Mouse (Mus musculus) embryonic facial prominence, embryonic 12.5 days (tissue): ENCODE measurements around the gene Hist1h3f. TPM values are rescaled to one million over a fixed set of nuclear protein-coding genes. Genes with fewer than 3 reads are reported as not detected.
"Not testable (repeated sequence)": the region's sequence is repeated elsewhere in the genome, so short reads cannot be mapped to it uniquely, and the experiment has no call there.

ENCODE experiments used
- ATAC-seq: fragments of 200-750 bp; cut with Nextera tagmentation; 2 replicates; pipeline ENCODE4 v1.8.0; 2017; ENCODE audit not compliant: insufficient number of reproducible peaks, insufficient read depth, low FRiP score, low TSS enrichment
- H3K27ac ChIP-seq: fragments of 300-500 bp; sonication (generic); 2 replicates; pipeline ENCODE4 v1.5.1; 2016; ENCODE audit warnings: mild to moderate bottlenecking
- H3K27me3 ChIP-seq: fragments of 300-500 bp; sonication (generic); 2 replicates; pipeline ENCODE4 v1.6.1; 2016; ENCODE audit warnings: mild to moderate bottlenecking, moderate library complexity
- H3K36me3 ChIP-seq: fragments of 300-500 bp; sonication (generic); 2 replicates; pipeline ENCODE4 v1.6.1; 2016; ENCODE audit warnings: mild to moderate bottlenecking
- H3K4me1 ChIP-seq: fragments of 300-500 bp; sonication (generic); 2 replicates; pipeline ENCODE4 v1.6.1; 2016
- H3K4me2 ChIP-seq: fragments of 300-500 bp; sonication (generic); replicated peaks from 2 replicates; pipeline ENCODE4 v1.6.1; 2016; ENCODE audit warnings: mild to moderate bottlenecking, moderate library complexity
- H3K4me3 ChIP-seq: fragments of 300-500 bp; sonication (generic); 2 replicates; pipeline ENCODE4 v1.5.1; 2016; ENCODE audit warnings: mild to moderate bottlenecking
- H3K9ac ChIP-seq: fragments of 300-500 bp; sonication (generic); 2 replicates; pipeline ENCODE4 v1.6.1; 2016; ENCODE audit warnings: mild to moderate bottlenecking, moderate library complexity
- H3K9me3 ChIP-seq: fragments of 300-500 bp; sonication (generic); 2 replicates; pipeline ENCODE4 v1.6.1; 2016; ENCODE audit warnings: mild to moderate bottlenecking, moderate library complexity
- WGBS: fragments of 180-500 bp; shearing (Covaris S2); methylation state at CpG from one replicate; pipeline ENCODE4 v1.1.7; 2016; 5-methylcytosine and 5-hydroxymethylcytosine counted together
- polyA plus RNA-seq: library from polyadenylated mRNA; unstranded; fragments of >200 nt; fragmentation: Nextera tagmentation; extraction: Ambion mirVana; gene quantifications from 2 replicates; pipeline ENCODE4 v1.2.1, GENCODE M21; 2016

The Hist1h3f gene
- polyA plus RNA-seq, 1 experiment from 2014 or later = 2.3 TPM

DNA sequence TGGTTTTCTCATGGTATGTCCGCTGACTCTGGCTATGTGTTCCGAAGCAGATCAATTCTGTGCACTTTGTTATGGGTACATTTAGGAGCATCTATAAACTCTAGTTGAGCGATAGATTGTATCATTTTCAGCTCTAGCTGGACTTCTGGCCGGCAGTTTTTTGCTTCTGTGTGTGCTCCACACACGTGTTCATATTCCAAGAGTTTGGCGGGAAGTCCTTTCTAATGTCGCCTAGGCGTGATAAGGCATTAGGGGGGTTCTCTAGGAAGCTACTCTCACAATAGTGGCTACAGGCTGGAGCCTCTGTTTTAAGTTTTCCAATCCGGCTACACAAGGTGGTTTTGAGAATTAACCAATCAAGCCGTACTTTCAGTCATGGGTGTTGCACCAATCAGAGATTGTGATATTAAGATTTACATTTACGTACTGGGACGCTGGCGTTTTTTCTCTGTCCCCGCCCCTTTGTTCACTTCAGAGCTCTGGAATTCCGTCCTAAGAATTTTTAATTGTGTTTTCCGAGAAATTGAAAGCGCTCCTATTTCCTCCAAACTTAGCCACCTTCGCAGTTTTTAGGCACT lies 12.1 kb downstream of the Hist1h3f start:
- Histone ChIP-seq H3K9ac (peak overlapping the region; percentile 75), H3K4me1 (0 out of 2 replicates have a peak, but pooled peaks cover 6% of the 10 kb centered on the region), H3K27me3 (no peaks in the 10 kb centered on the region), H3K27ac (peak overlapping the region; percentile 99), H3K4me3 (peak overlapping the region; percentile 66), H3K4me2 (peak overlapping the region; percentile 82), H3K9me3 (no peaks in the 10 kb centered on the region), H3K36me3 (no peaks in the 10 kb centered on the region)
- under 1% methylated on average over 18 of the region's 18 CpGs for WGBS
- ATAC-seq = peak; percentile 45

DNA sequence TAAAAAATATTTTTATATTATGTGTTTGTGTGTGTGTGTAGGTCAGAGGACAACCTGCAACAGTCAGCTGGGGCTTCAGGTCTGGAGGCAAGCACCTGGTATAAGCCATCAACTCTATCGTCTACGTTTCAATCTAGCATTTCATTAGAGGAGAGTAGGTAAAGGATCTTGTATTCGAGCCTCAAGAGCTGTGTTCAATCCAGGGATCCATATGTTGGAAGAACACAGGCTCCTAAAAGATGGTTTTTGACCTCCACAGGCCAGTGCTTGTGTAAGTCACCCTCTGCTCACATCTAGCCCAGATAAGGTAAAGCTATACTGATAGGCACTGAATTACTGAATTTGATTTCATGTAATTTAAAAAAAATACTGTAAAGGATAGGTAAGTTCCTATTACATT lies 13.1 kb downstream of the Hist1h3f start:
- no peaks in the 10 kb centered on the region for H3K27me3 ChIP-seq
- H3K4me1 ChIP-seq = 0 out of 2 replicates have a peak, but pooled peaks cover 6% of the 10 kb centered on the region
- H3K9me3 ChIP-seq = no peaks in the 10 kb centered on the region
- peak overlapping the region; percentile 82 for H3K4me2 ChIP-seq
- no peak overlapping the region for H3K4me3 ChIP-seq
- H3K9ac ChIP-seq = no peak overlapping the region
- no peak for ATAC-seq
- H3K27ac ChIP-seq = peak overlapping the region; percentile 99
- WGBS = 65% methylated on average over 3 of the region's 3 CpGs
- H3K36me3 ChIP-seq = no peaks in the 10 kb centered on the region

GRCm38 (mm10) chr13:23560699-23561098 lies 16.8 kb downstream of the Hist1h3f start:
- WGBS = 9% methylated on average over 2 of the region's 2 CpGs
- H3K4me1 ChIP-seq, H3K36me3 ChIP-seq, H3K9ac ChIP-seq, H3K4me3 ChIP-seq, ATAC-seq, H3K9me3 ChIP-seq, H3K27me3 ChIP-seq: not testable (repeated sequence)
- Histone ChIP-seq H3K4me2 (peak overlapping the region; percentile 27; the same call in 1 of the 2 replicates), H3K27ac (0 out of 2 replicates have a peak overlapping the region, but pooled peaks have one; percentile 57)

DNA sequence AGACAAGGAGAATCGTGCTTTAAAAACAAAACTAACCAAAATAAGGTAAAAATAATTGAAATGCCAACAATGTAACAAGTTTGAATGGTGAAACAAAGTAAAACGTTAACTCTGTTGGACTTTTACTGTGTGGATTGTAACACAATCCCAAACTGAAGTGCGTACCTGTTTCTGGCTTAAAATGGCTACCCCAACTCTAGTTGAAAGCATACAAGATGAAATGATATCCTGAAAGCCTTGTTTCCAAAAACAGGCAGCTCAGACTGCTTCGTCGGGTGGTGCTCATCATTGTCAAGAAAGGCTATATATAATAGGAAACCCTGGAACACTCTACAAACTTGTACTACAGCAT lies 17.7 kb downstream of the Hist1h3f start:
- not testable (repeated sequence) for ATAC-seq, H3K4me1 ChIP-seq, H3K36me3 ChIP-seq, H3K27me3 ChIP-seq, H3K9me3 ChIP-seq
- Histone ChIP-seq H3K27ac (peak overlapping the region; percentile 98), H3K9ac (peak overlapping the region; percentile 36; the same call in 1 of the 2 replicates), H3K4me3 (peak overlapping the region; percentile 40), H3K4me2 (peak overlapping the region; percentile 74)
- WGBS = 3% methylated on average over 2 of the region's 5 CpGs

DNA sequence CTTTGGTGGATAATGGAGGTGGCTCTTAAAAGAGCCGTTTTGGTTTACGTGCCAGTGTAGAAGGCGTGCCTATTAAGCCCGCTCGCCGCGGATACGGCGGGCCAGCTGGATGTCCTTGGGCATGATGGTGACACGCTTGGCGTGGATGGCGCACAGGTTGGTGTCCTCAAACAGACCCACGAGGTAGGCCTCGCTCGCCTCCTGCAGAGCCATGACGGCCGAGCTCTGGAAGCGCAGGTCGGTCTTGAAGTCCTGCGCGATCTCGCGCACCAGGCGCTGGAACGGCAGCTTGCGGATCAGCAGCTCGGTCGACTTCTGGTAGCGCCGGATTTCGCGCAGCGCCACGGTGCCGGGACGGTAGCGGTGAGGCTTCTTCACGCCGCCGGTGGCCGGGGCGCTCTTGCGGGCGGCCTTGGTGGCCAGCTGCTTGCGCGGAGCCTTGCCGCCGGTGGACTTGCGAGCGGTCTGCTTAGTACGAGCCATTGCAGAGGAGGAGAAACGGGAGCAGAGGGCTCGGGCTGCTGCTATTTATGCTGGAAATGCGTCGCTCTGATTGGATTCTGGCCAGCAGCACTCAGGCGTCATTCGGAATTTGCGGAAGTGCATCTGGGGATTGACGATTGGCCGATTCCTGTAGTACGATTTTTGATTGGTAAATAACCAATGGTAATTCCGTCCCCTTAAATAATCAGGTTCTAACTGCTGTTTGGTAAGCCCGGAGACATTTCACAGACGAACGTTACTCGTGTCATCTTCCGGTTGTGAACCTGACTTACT lies 18.2 kb downstream of the Hist1h3f start, which contains the start of gene Hist1h3e:
Gene Hist1h3e (minus strand): TSS at position 487 of the 777 bp plus-strand sequence.
- Histone ChIP-seq H3K9ac (peak within 1 kb of the TSS; percentile 48), H3K4me3 (peak within 1 kb of the TSS; percentile 40), H3K4me2 (peak within 1 kb of the TSS; percentile 74), H3K27ac (peak within 1 kb of the TSS; percentile 98)
- not testable (repeated sequence) for H3K9me3 ChIP-seq, H3K27me3 ChIP-seq, H3K4me1 ChIP-seq, H3K36me3 ChIP-seq
- WGBS = under 1% methylated on average over 62 of the region's 67 CpGs
- ATAC-seq = peak; percentile 97

GRCm38 (mm10) chr13:23562699-23563462 lies 19.0 kb downstream of the Hist1h3f start:
- Histone ChIP-seq H3K27me3 (no peaks in the 10 kb centered on the region), H3K4me2 (peak overlapping the region; percentile 74), H3K27ac (peak overlapping the region; percentile 98), H3K9me3 (no peaks in the 10 kb centered on the region), H3K4me1 (no peaks in the 10 kb centered on the region), H3K9ac (peak overlapping the region; percentile 48), H3K4me3 (peak overlapping the region; percentile 40), H3K36me3 (no peaks in the 10 kb centered on the region)
- 2% methylated on average over 18 of the region's 18 CpGs for WGBS
- ATAC-seq = peak; percentile 50

DNA sequence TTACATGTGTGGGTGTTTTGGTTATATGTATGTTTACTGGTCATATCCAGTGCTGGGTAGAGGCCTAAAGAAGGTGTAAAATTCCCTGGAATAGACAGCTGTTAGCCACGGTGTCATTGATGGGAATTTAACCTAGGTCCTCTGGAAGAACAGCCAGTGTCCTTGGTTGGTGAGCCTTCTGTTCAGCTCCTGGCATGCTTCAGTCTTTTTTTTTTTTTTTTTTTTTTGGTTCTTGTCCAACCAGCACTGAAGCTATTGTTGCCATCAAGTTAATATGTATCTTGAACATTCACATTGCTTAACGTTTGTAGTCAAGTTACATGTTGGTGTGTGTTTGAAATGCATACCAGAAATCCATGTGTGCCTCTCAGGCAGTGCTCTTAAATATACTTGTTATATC lies 20.6 kb downstream of the Hist1h3f start:
- H3K9me3 ChIP-seq = no peaks in the 10 kb centered on the region
- H3K27ac ChIP-seq = peak overlapping the region; percentile 98; the same call in 1 of the 2 replicates
- 84% methylated on average over 2 of the region's 2 CpGs for WGBS
- H3K4me3 ChIP-seq = no peak overlapping the region
- H3K36me3 ChIP-seq = no peaks in the 10 kb centered on the region
- no peak overlapping the region for H3K9ac ChIP-seq
- ATAC-seq = no peak
- no peaks in the 10 kb centered on the region for H3K27me3 ChIP-seq
- H3K4me1 ChIP-seq = no peaks in the 10 kb centered on the region
- H3K4me2 ChIP-seq = no peak overlapping the region

- H3K4me1 ChIP-seq, H3K9me3 ChIP-seq, H3K27me3 ChIP-seq, H3K36me3 ChIP-seq, ATAC-seq: not testable (repeated sequence)
- Histone ChIP-seq H3K27ac (peak overlapping the region; percentile 96), H3K4me2 (peak overlapping the region; percentile 55), H3K9ac (peak overlapping the region; percentile 44), H3K4me3 (peak overlapping the region; percentile 52)
- WGBS = 1% methylated on average over 24 of the region's 41 CpGs
Observed at GRCm38 (mm10) chr13:23570261-23571021, 26.6 kb downstream of the Hist1h3f start.

DNA sequence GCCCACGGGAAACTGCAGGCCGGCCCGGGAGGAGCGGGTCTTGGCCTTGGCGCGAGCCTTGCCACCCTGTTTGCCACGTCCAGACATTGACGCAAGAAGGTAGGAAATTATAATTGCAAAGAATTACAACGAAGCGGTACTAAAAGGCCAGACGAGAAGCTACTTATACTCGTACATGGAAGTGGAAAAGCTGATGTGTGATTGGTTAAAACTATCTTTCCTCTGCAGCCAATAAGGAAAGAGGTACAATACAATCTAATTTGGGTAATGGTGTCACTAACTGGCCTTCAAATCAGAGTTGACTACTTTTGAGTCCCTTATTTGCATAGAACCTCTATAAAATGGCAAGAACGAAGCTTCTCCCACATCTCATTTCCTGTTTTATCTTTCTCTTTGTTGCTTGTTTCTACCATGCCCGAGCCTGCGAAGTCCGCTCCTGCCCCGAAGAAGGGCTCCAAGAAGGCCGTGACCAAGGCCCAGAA lies 27.2 kb downstream of the Hist1h3f start, which contains the start of the genes Hist1h2ae and Hist1h2bg:
Gene Hist1h2ae (minus strand): TSS at position 199 of the 482 bp plus-strand sequence.
Gene Hist1h2bg (plus strand): TSS at position 375 of the 482 bp plus-strand sequence.
- peak within 1 kb of the TSS; percentile 74 for H3K4me2 ChIP-seq
- no peaks in the 10 kb centered on the region for H3K9me3 ChIP-seq
- peak within 1 kb of the TSS; percentile 52 for H3K4me3 ChIP-seq
- peaks cover 8% of the 10 kb centered on the region; the same call in 1 of the 2 replicates for H3K4me1 ChIP-seq
- peak; percentile 91 for ATAC-seq
- no peaks in the 10 kb centered on the region for H3K36me3 ChIP-seq
- 0% methylated on average over 18 of the region's 18 CpGs for WGBS
- H3K27me3 ChIP-seq = no peaks in the 10 kb centered on the region
- H3K27ac ChIP-seq = peak within 1 kb of the TSS; percentile 96
- H3K9ac ChIP-seq = peak within 1 kb of the TSS; percentile 72

GRCm38 (mm10) chr13:23571504-23572217 lies 27.8 kb downstream of the Hist1h3f start:
- WGBS = under 1% methylated on average over 17 of the region's 34 CpGs
- Histone ChIP-seq H3K4me1 (peaks cover 13% of the 10 kb centered on the region; the same call in 1 of the 2 replicates), H3K27ac (peak overlapping the region; percentile 96), H3K4me2 (peak overlapping the region; percentile 74), H3K9ac (peak overlapping the region; percentile 72), H3K4me3 (peak overlapping the region; percentile 52)
- not testable (repeated sequence) for H3K9me3 ChIP-seq, H3K27me3 ChIP-seq, H3K36me3 ChIP-seq, ATAC-seq
